Comparison of ENCODE assay signal across 15 mouse cellular contexts in genomic region chr8:106985404-106985821, GRCm38 (mm10). TPM values are rescaled to one million over a fixed set of nuclear protein-coding genes. Genes with fewer than 3 reads are reported as not detected.
DNase-seq lines count a peak whose midpoint lies in the region; ATAC-seq and TF ChIP-seq lines count a peak whose summit lies in the region.
"Had no signal": no experiment of that assay in that cellular context is flagged by ENCODE, and none has a peak within 500 bp of the region (broad histone marks: within the 10 kb centered on the region; RNA-seq: fewer than 3 reads in every experiment).

No protein-coding gene starts in this region.

- H3K4me3 ChIP-seq in forebrain, embryonic 12.5 days (replicated peaks): no peak overlapping the region
- H3K4me3 ChIP-seq in forebrain, embryonic 11.5 days (ENCODE audit: low read depth, low read length): no peak overlapping the region
- H3K4me3 ChIP-seq in limb, embryonic 14.5 days (replicated peaks; ENCODE audit: low read length): no peak overlapping the region
- H3K4me3 ChIP-seq in limb, embryonic 10.5 days: no peak overlapping the region
- H3K4me3 ChIP-seq in brown adipose tissue, adult 24 weeks (ENCODE audit: insufficient read depth, low read depth, low read length): no peak overlapping the region
- H3K4me3 ChIP-seq: intestine, embryonic 15.5 days had no signal

- TF ChIP-seq POLR2A in limb, embryonic 14.5 days (IDR thresholded peaks at IDR 0.05; ENCODE audit: borderline replicate concordance, extremely low read depth, insufficient read depth, insufficient read length): no peak

- peaks cover 4% of the 10 kb centered on the region for H3K27me3 ChIP-seq in forebrain, embryonic 12.5 days
- H3K27me3 ChIP-seq in forebrain, embryonic 11.5 days (ENCODE audit: control insufficient read depth, insufficient read depth, low read length): no peaks in the 10 kb centered on the region
- H3K27me3 ChIP-seq in limb, embryonic 14.5 days (ENCODE audit: control insufficient read depth, insufficient read depth, low read length): no peaks in the 10 kb centered on the region
- no peaks in the 10 kb centered on the region for H3K27me3 ChIP-seq in limb, embryonic 10.5 days (ENCODE audit: low read depth, poor library complexity, severe bottlenecking)
- H3K27me3 ChIP-seq: intestine, embryonic 15.5 days had no signal

- H3K4me2 ChIP-seq in forebrain, embryonic 12.5 days: no peak overlapping the region
- no peak overlapping the region for H3K4me2 ChIP-seq in forebrain, embryonic 11.5 days (ENCODE audit: low read depth, low read length, severe bottlenecking)
- no peak overlapping the region for H3K4me2 ChIP-seq in limb, embryonic 14.5 days (replicated peaks; ENCODE audit: low read depth, low read length, severe bottlenecking)
- H3K4me2 ChIP-seq: intestine, embryonic 15.5 days had no signal

- no peaks in the 10 kb centered on the region for H3K9me3 ChIP-seq in forebrain, embryonic 12.5 days
- H3K9me3 ChIP-seq in forebrain, embryonic 11.5 days (ENCODE audit: control insufficient read depth, low read length): no peaks in the 10 kb centered on the region
- H3K9me3 ChIP-seq in limb, embryonic 14.5 days (ENCODE audit: control insufficient read depth, low read length): no peaks in the 10 kb centered on the region
- H3K9me3 ChIP-seq in limb, embryonic 10.5 days (replicated peaks): no peaks in the 10 kb centered on the region
- H3K9me3 ChIP-seq: intestine, embryonic 15.5 days had no signal

- no peak overlapping the region for H3K9ac ChIP-seq in forebrain, embryonic 12.5 days
- H3K9ac ChIP-seq in forebrain, embryonic 11.5 days (ENCODE audit: low read length): no peak overlapping the region
- no peak overlapping the region for H3K9ac ChIP-seq in limb, embryonic 14.5 days (ENCODE audit: low read depth, low read length, severe bottlenecking)
- H3K9ac ChIP-seq: intestine, embryonic 15.5 days; liver, embryonic 14.5 days had no signal

- DNase-seq in forebrain, embryonic 11.5 days (ENCODE audit: low spot score): no peak
- peak; percentile 43 for DNase-seq in limb, embryonic 14.5 days (ENCODE audit: low spot score)
- DNase-seq in limb, embryonic 10.5 days (ENCODE audit: low spot score): no peak
- DNase-seq in layer of hippocampus, adult 9-11 months: peak; percentile 62
- no peak for DNase-seq in cerebellum, adult 11 months
- DNase-seq in ovary, postnatal 10 days (ENCODE audit: low spot score): no peak
- DNase-seq: cerebellum, adult 8-10 months; embryo, embryonic 11 days; kidney, postnatal 25 days; thymus, adult 18-20 months had no signal

- H3K36me3 ChIP-seq in forebrain, embryonic 12.5 days (replicated peaks): no peaks in the 10 kb centered on the region
- H3K36me3 ChIP-seq in forebrain, embryonic 11.5 days (ENCODE audit: control insufficient read depth, insufficient read depth, low read length): no peaks in the 10 kb centered on the region
- H3K36me3 ChIP-seq in limb, embryonic 14.5 days (ENCODE audit: control insufficient read depth, insufficient read depth, low read length): peaks cover 18% of the 10 kb centered on the region
- H3K36me3 ChIP-seq in limb, embryonic 10.5 days: peaks cover 50% of the 10 kb centered on the region
- H3K36me3 ChIP-seq: intestine, embryonic 15.5 days had no signal

- peak; percentile 49; the same call in 1 of the 2 replicates for ATAC-seq in forebrain, embryonic 12.5 days (ENCODE audit: low FRiP score)
- no peak for ATAC-seq in forebrain, embryonic 11.5 days (replicated peaks; ENCODE audit: low FRiP score)
- no peak for ATAC-seq in limb, embryonic 14.5 days (ENCODE audit: low FRiP score, low read depth)
- ATAC-seq: intestine, embryonic 15.5 days; midbrain, embryonic 16.5 days had no signal

- no peaks in the 10 kb centered on the region for H3K4me1 ChIP-seq in forebrain, embryonic 12.5 days
- no peaks in the 10 kb centered on the region for H3K4me1 ChIP-seq in forebrain, embryonic 11.5 days (replicated peaks; ENCODE audit: control insufficient read depth, insufficient read depth, low read length)
- H3K4me1 ChIP-seq in limb, embryonic 14.5 days (ENCODE audit: control insufficient read depth, insufficient read depth, low read length): 0 out of 2 replicates have a peak, but pooled peaks cover 4% of the 10 kb centered on the region
- H3K4me1 ChIP-seq in limb, embryonic 10.5 days: no peaks in the 10 kb centered on the region
- H3K4me1 ChIP-seq in brown adipose tissue, adult 24 weeks (ENCODE audit: control insufficient read depth, insufficient read depth, insufficient read length, low read length): peaks cover 5% of the 10 kb centered on the region
- H3K4me1 ChIP-seq: intestine, embryonic 15.5 days had no signal

- peak overlapping the region; percentile 59 for H3K27ac ChIP-seq in forebrain, embryonic 12.5 days
- no peak overlapping the region for H3K27ac ChIP-seq in forebrain, embryonic 11.5 days (ENCODE audit: low read depth, low read length)
- H3K27ac ChIP-seq in limb, embryonic 14.5 days (replicated peaks; ENCODE audit: low read depth, low read length): 0 out of 2 replicates have a peak overlapping the region, but pooled peaks have one; percentile 33
- no peak overlapping the region for H3K27ac ChIP-seq in limb, embryonic 10.5 days
- H3K27ac ChIP-seq in brown adipose tissue, adult 24 weeks (replicated peaks; ENCODE audit: low read depth, low read length): peak overlapping the region; percentile 57
- H3K27ac ChIP-seq: intestine, embryonic 15.5 days; liver, embryonic 14.5 days had no signal

- WGBS in forebrain, embryonic 12.5 days: 60% methylated on average over 9 of the region's 9 CpGs
- 80% methylated on average over 9 of the region's 9 CpGs for WGBS in forebrain, embryonic 11.5 days
- 72% methylated on average over 9 of the region's 9 CpGs for WGBS in limb, embryonic 14.5 days
- WGBS in limb, embryonic 10.5 days: 92% methylated on average over 9 of the region's 9 CpGs

RNA-seq across cellular contexts. Expression of gene Vps4a, which starts 45.6 kb away (rescaled TPM):
- polyA plus RNA-seq in forebrain, embryonic 12.5 days (2016; fragmentation: Nextera tagmentation; extraction: Ambion mirVana): 96.7 and 96.9 TPM in 2 replicates
- polyA plus RNA-seq in forebrain, embryonic 11.5 days (2014; fragmentation: Nextera tagmentation; extraction: Ambion mirVana): 84.9 and 85.5 TPM in 2 replicates
- 40.2 and 50.8 TPM in 2 replicates for polyA plus RNA-seq in limb, embryonic 14.5 days (2012; rRNA removed)
- polyA plus RNA-seq in limb, embryonic 14.5 days (2014; fragmentation: Nextera tagmentation; extraction: Ambion mirVana): 75.8 and 82.3 TPM in 2 replicates
- 56.4 and 67.5 TPM in 2 replicates for polyA plus RNA-seq in limb, embryonic 10.5 days (2016; fragmentation: Nextera tagmentation; extraction: Ambion mirVana)
- 42.0 and 46.7 TPM in 2 replicates for polyA plus RNA-seq in brown adipose tissue, adult 24 weeks (2012; ENCODE audit: insufficient read depth, insufficient read length, missing spikeins)

RNA-seq across cellular contexts. Expression of gene Sntb2, which starts 49.9 kb away (rescaled TPM):
- polyA plus RNA-seq in forebrain, embryonic 12.5 days (2016; fragmentation: Nextera tagmentation; extraction: Ambion mirVana): 6.9 and 8.9 TPM in 2 replicates
- polyA plus RNA-seq in forebrain, embryonic 11.5 days (2014; fragmentation: Nextera tagmentation; extraction: Ambion mirVana): 7.9 and 9.5 TPM in 2 replicates
- polyA plus RNA-seq in limb, embryonic 14.5 days (2012; rRNA removed): 13.9 and 15.4 TPM in 2 replicates
- 20.4 and 20.7 TPM in 2 replicates for polyA plus RNA-seq in limb, embryonic 14.5 days (2014; fragmentation: Nextera tagmentation; extraction: Ambion mirVana)
- 15.8 and 15.9 TPM in 2 replicates for polyA plus RNA-seq in limb, embryonic 10.5 days (2016; fragmentation: Nextera tagmentation; extraction: Ambion mirVana)
- 4.1 and 6.9 TPM in 2 replicates for polyA plus RNA-seq in brown adipose tissue, adult 24 weeks (2012; ENCODE audit: insufficient read depth, insufficient read length, missing spikeins)

Comparison
In these comparisons a context has a peak if more than half of its experiments do, and no peak if none do; other contexts are left out.
1. H3K27ac ChIP-seq: peak in forebrain, embryonic 12.5 days (single experiment), limb, embryonic 14.5 days (single experiment) and brown adipose tissue, adult 24 weeks (single experiment); none in forebrain, embryonic 11.5 days (single experiment) and limb, embryonic 10.5 days (single experiment).
2. DNase-seq: peak in limb, embryonic 14.5 days (single experiment) and layer of hippocampus, adult 9-11 months (single experiment); none in forebrain, embryonic 11.5 days (single experiment), limb, embryonic 10.5 days (single experiment), cerebellum, adult 11 months (single experiment) and ovary, postnatal 10 days (single experiment).